Mouse (Mus musculus) lung, adult 2 months (tissue): ENCODE data around the gene Rcor2.

Experiments used
- CTCF ChIP-seq: fragments of 200-500 bp; IDR thresholded peaks from 2 replicates; pipeline ENCODE4 v1.5.1; 2011; ENCODE audit warnings: mild to moderate bottlenecking, low read length, control low read depth; ENCODE audit not compliant: insufficient read depth
- POLR2A ChIP-seq: fragments of 200-500 bp; IDR thresholded peaks from 2 replicates; pipeline ENCODE4 v1.6.1; 2011; ENCODE audit warnings: low read depth, mild to moderate bottlenecking, control low read depth, low read length, borderline replicate concordance; ENCODE audit errors: extremely low read depth

- TF ChIP-seq POLR2A, result no peak
- no peak for TF ChIP-seq CTCF
Measured at GRCm38 (mm10) chr19:7265478-7266191, 1.5 kb upstream of the Rcor2 start.
